Mouse (Mus musculus) heart, postnatal 0 days (tissue): ENCODE measurements around the gene Ift43. TPM values are rescaled to one million over a fixed set of nuclear protein-coding genes. Genes with fewer than 3 reads are reported as not detected.

ENCODE experiments used
- ATAC-seq: fragments of 200-750 bp; cut with Nextera tagmentation; 2 replicates; pipeline ENCODE4 v1.8.0; 2017; ENCODE audit warnings: low read depth, moderate number of reproducible peaks, moderate library complexity; ENCODE audit not compliant: insufficient read depth
- DNase-seq: peaks from one replicate; pipeline ENCODE4 v3.0.0-alpha.2; 2016; ENCODE audit warnings: low spot score
- H3K27ac ChIP-seq: fragments of 300-500 bp; sonication (generic); 2 replicates; pipeline ENCODE4 v1.5.1; 2014; ENCODE audit warnings: low read depth, mild to moderate bottlenecking
- H3K27me3 ChIP-seq: fragments of 300-500 bp; sonication (generic); 2 replicates; pipeline ENCODE4 v1.6.1; 2014; ENCODE audit warnings: low read length, mixed read lengths; ENCODE audit not compliant: control insufficient read depth, insufficient read depth
- H3K36me3 ChIP-seq: fragments of 300-500 bp; sonication (generic); replicated peaks from 2 replicates; pipeline ENCODE4 v1.6.1; 2014; ENCODE audit warnings: low read length, mixed read lengths; ENCODE audit not compliant: control insufficient read depth, insufficient read depth
- H3K4me1 ChIP-seq: fragments of 300-500 bp; sonication (generic); 2 replicates; pipeline ENCODE4 v1.6.1; 2014; ENCODE audit warnings: antibody characterized with exemption; ENCODE audit not compliant: control insufficient read depth, insufficient read depth
- H3K4me2 ChIP-seq: fragments of 300-500 bp; sonication (generic); 2 replicates; pipeline ENCODE4 v1.6.1; 2014; ENCODE audit warnings: low read depth, mild to moderate bottlenecking, low read length, moderate library complexity
- H3K4me3 ChIP-seq: fragments of 300-500 bp; sonication (generic); 2 replicates; pipeline ENCODE4 v1.5.1; 2014; ENCODE audit warnings: low read depth, low read length
- H3K9ac ChIP-seq: fragments of 300-500 bp; sonication (generic); replicated peaks from 2 replicates; pipeline ENCODE4 v1.6.1; 2014; ENCODE audit warnings: low read depth, low read length, mixed read lengths
- H3K9me3 ChIP-seq: fragments of 300-500 bp; sonication (generic); replicated peaks from 2 replicates; pipeline ENCODE4 v1.6.1; 2016; ENCODE audit warnings: low read length; ENCODE audit not compliant: control insufficient read depth
- CTCF ChIP-seq: IDR thresholded peaks from 2 replicates; pipeline ENCODE4 v1.5.1; 2016; ENCODE audit warnings: antibody characterized with exemption, control low read depth, low read depth
- EP300 ChIP-seq: IDR thresholded peaks from 2 replicates; pipeline ENCODE4 v1.6.1; 2016; ENCODE audit warnings: antibody characterized with exemption, low read depth
- WGBS: fragments of 180-500 bp; shearing (Covaris S2); extraction: QIAGEN DNeasy Blood & Tissue Kit; methylation state at CpG from one replicate; pipeline ENCODE4 v1.1.7; 2014; 5-methylcytosine and 5-hydroxymethylcytosine counted together
- polyA plus RNA-seq: library from polyadenylated mRNA; unstranded; fragments of >200 nt; fragmentation: Nextera tagmentation; extraction: Ambion mirVana; gene quantifications from 2 replicates; pipeline ENCODE4 v1.2.1, GENCODE M21; 2015
- total RNA-seq: library from RNA; depleted of rRNA; stranded (reverse); fragments of >200 nt; gene quantifications from 2 replicates; pipeline ENCODE4 v1.2.3, GENCODE M21; 2014; ENCODE audit warnings: low replicate concordance

Ift43 gene
- total and polyA plus RNA-seq, 2 experiments from 2014 or later, result 10.8 to 102 TPM

DNA sequence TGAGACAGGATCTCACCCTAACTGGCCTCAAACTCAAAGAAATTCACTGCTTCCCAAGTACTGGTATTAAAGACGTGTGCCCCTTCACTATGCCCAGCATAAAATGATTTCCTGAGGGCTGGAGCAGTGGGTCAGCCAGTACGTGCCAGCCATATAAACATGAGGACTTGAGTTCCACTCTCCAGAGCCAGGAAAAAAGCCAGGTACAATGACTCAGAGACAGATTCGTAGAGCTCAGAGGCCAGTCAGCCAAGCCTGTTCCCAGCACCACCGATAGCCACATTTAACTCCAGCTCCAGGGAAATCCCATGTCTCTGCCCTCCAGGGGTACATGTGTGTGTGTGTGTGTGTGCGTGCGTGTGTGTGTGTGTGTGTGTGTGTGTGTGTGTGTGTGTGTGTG, 42.6 kb upstream of the Ift43 start:
- Histone ChIP-seq H3K9me3 (0 out of 2 replicates have a peak, but pooled peaks cover 7% of the 10 kb centered on the region), H3K4me2 (no peak overlapping the region), H3K27ac (no peak overlapping the region), H3K36me3 (0 out of 2 replicates have a peak, but pooled peaks cover 5% of the 10 kb centered on the region), H3K4me1 (peaks cover 3% of the 10 kb centered on the region; the same call in 1 of the 2 replicates), H3K4me3 (no peak overlapping the region), H3K9ac (no peak overlapping the region), H3K27me3 (no peaks in the 10 kb centered on the region)
- DNase-seq, result no peak
- WGBS, result 63% methylated on average over 6 of the region's 6 CpGs
- TF ChIP-seq CTCF, result no peak
- no peak for TF ChIP-seq EP300
- no peak for ATAC-seq

DNA sequence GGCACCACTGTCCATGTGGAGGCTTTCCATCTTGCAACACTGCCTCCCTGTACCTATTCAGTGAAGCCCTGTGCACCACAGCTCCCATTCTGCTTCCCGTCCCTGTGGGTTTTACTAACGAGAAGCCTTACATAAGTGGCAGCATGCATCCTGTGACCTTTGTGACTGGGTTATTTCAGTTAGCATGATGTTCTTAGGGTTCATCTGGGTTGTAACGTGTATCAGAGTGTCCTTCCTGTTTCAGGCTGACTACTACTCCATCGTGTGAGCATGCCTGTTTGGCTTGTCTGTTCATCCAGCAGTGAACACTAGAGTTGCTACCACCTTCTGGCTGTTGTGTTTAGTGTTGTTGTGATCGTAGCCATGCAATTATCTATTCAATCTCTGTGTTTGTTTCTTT, 36.2 kb upstream of the Ift43 start:
- H3K4me3 ChIP-seq, result no peak overlapping the region
- 74% methylated on average over 5 of the region's 5 CpGs for WGBS
- H3K9ac ChIP-seq, result no peak overlapping the region
- H3K4me1 ChIP-seq, result no peaks in the 10 kb centered on the region; the same call in 1 of the 2 replicates
- no peak overlapping the region for H3K4me2 ChIP-seq
- no peaks in the 10 kb centered on the region for H3K27me3 ChIP-seq
- H3K36me3 ChIP-seq, result 0 out of 2 replicates have a peak, but pooled peaks cover 5% of the 10 kb centered on the region
- H3K27ac ChIP-seq, result no peak overlapping the region
- ATAC-seq (no peak), DNase-seq (no peak)
- no peak for TF ChIP-seq EP300
- no peak for TF ChIP-seq CTCF
- H3K9me3 ChIP-seq, result 0 out of 2 replicates have a peak, but pooled peaks cover 7% of the 10 kb centered on the region

DNA sequence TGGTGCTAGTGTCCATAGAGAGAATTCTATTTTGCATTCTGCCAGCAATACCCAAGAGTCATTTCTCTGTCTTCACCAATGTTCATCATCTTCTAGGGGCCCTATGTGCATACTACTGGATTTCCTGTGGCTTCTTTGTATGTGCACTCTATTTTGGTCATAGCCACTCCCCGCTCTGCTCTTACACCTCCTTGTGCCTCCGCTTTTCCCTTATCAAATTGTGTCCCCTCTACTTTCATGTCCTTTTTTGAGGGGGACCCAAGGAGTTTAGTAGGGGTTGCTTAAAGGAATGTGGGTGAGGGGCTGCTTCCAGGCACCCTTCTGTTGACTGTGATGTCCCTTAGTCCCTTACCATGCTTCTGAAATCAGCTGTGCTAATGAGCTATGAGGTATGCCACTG, 35.6 kb upstream of the Ift43 start:
- Histone ChIP-seq H3K36me3 (0 out of 2 replicates have a peak, but pooled peaks cover 5% of the 10 kb centered on the region), H3K9ac (no peak overlapping the region), H3K4me2 (no peak overlapping the region), H3K4me1 (no peaks in the 10 kb centered on the region; the same call in 1 of the 2 replicates), H3K9me3 (0 out of 2 replicates have a peak, but pooled peaks cover 7% of the 10 kb centered on the region), H3K27ac (no peak overlapping the region), H3K27me3 (no peaks in the 10 kb centered on the region), H3K4me3 (no peak overlapping the region)
- TF ChIP-seq EP300 (no peak), CTCF (no peak)
- no peak for DNase-seq
- 87% methylated on average over 2 of the region's 2 CpGs for WGBS
- ATAC-seq, result no peak

DNA sequence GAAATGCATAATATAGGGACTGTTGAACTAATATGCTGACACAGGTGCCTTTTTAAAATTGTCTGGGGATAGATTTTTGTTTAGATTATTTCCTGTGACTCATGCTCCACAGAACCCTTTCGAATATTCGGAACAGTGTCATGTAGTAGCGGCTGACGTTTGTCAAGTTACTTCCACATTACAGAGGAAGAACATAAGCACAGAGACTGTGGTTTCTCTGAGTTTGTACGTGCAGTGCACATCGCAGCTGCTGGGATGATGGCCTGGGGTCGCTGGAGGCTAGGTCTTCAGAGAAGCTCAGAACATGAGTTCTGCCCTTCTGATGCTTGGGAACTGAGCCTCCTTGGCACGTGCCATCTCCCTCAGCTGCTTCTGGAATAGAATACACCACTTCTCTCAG, 35.0 kb upstream of the Ift43 start:
- H3K4me2 ChIP-seq, result no peak overlapping the region
- WGBS, result 82% methylated on average over 8 of the region's 8 CpGs
- no peaks in the 10 kb centered on the region; the same call in 1 of the 2 replicates for H3K4me1 ChIP-seq
- TF ChIP-seq CTCF, result no peak
- TF ChIP-seq EP300, result no peak
- no peak for DNase-seq
- no peak overlapping the region for H3K4me3 ChIP-seq
- no peak overlapping the region for H3K27ac ChIP-seq
- no peak overlapping the region for H3K9ac ChIP-seq
- no peak for ATAC-seq
- H3K36me3 ChIP-seq, result 0 out of 2 replicates have a peak, but pooled peaks cover 5% of the 10 kb centered on the region
- H3K9me3 ChIP-seq, result 0 out of 2 replicates have a peak, but pooled peaks cover 7% of the 10 kb centered on the region
- H3K27me3 ChIP-seq, result no peaks in the 10 kb centered on the region

DNA sequence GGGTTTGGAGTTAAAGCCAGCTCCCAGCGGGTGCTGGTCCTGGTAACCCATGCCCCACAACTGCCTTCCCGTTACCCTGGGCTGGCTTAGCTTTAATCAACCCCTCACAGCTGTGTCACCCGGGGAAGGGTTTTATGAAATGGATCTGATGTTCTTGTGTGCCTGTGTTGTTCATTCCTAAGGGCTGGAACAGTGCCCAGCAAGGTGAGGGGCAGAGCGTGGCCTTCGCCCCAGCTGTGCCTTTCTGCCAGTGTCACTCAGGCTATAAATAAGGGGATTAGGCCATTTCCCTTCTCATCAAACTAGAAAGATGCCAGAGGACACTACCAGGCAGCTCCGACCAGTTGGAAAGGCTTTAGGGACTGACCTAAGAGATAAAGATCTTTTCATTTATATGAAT, 32.5 kb upstream of the Ift43 start:
- no peak for DNase-seq
- Histone ChIP-seq H3K4me2 (no peak overlapping the region), H3K4me3 (no peak overlapping the region), H3K4me1 (no peaks in the 10 kb centered on the region; the same call in 1 of the 2 replicates), H3K27ac (no peak overlapping the region), H3K27me3 (no peaks in the 10 kb centered on the region), H3K36me3 (no peaks in the 10 kb centered on the region), H3K9me3 (no peaks in the 10 kb centered on the region), H3K9ac (no peak overlapping the region)
- no peak for TF ChIP-seq CTCF
- TF ChIP-seq EP300, result no peak
- no peak for ATAC-seq
- WGBS, result 56% methylated on average over 6 of the region's 6 CpGs

DNA sequence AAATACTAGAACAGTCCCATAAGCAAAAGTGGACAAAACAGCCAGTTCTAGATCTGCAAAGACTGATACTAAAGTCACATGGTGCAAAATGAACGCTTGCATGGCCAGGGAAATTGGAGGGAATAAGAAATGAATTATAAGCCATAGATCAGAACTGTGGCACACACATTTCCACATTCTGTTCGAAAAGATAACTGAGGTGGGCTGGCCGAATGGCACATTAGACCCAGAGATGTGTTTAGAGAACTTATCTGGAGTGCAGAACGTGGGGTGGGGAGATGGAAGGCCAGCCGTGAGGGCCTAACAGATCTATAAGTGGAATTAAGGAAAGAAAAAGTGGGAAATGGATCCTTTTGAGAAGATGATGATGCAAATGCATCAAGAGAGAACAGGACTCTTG, 30.9 kb upstream of the Ift43 start:
- Histone ChIP-seq H3K27me3 (no peaks in the 10 kb centered on the region), H3K36me3 (peaks cover 12% of the 10 kb centered on the region; the same call in 1 of the 2 replicates), H3K4me1 (no peaks in the 10 kb centered on the region; the same call in 1 of the 2 replicates), H3K27ac (no peak overlapping the region), H3K9me3 (no peaks in the 10 kb centered on the region), H3K4me2 (no peak overlapping the region), H3K9ac (no peak overlapping the region), H3K4me3 (no peak overlapping the region)
- ATAC-seq (no peak), DNase-seq (no peak)
- no peak for TF ChIP-seq EP300
- no peak for TF ChIP-seq CTCF
- 85% methylated on average over 5 of the region's 5 CpGs for WGBS
